Mouse (Mus musculus): ENCODE measurements around the gene Smpd3.

Gene Smpd3

GRCm38 (mm10) chr8:106337852-106338521, at the start of gene Smpd3:
Gene Smpd3 (minus strand): TSS chr8:106337988.
- in situ Hi-C loops (cut with MboI; ENCODE audit: low sequenced_read_pairs), result no loop called here

GRCm38 (mm10) chr8:106381026-106381425, 43.2 kb upstream of the Smpd3 start:
- in situ Hi-C loops (cut with MboI; ENCODE audit: low sequenced_read_pairs), result no loop called here

GRCm38 (mm10) chr8:106379357-106379756, 41.6 kb upstream of the Smpd3 start:
- in situ Hi-C loops (cut with MboI; ENCODE audit: low sequenced_read_pairs), result no loop called here

GRCm38 (mm10) chr8:106378501-106379048, 40.8 kb upstream of the Smpd3 start:
- in situ Hi-C loops (cut with MboI; ENCODE audit: low sequenced_read_pairs), result no loop called here

GRCm38 (mm10) chr8:106376862-106377261, 39.1 kb upstream of the Smpd3 start:
- in situ Hi-C loops (cut with MboI; ENCODE audit: low sequenced_read_pairs), result no loop called here

GRCm38 (mm10) chr8:106375957-106376356, 38.2 kb upstream of the Smpd3 start:
- in situ Hi-C loops (cut with MboI; ENCODE audit: low sequenced_read_pairs), result no loop called here

GRCm38 (mm10) chr8:106369069-106369468, 31.3 kb upstream of the Smpd3 start:
- in situ Hi-C loops (cut with MboI; ENCODE audit: low sequenced_read_pairs), result no loop called here

GRCm38 (mm10) chr8:106368501-106368900, 30.7 kb upstream of the Smpd3 start:
- in situ Hi-C loops (cut with MboI; ENCODE audit: low sequenced_read_pairs), result no loop called here

- in situ Hi-C loops (cut with MboI; ENCODE audit: low sequenced_read_pairs), result no loop called here
These were observed 27.0 kb upstream of the Smpd3 start for GRCm38 (mm10) chr8:106364837-106365236.

GRCm38 (mm10) chr8:106364278-106364677, 26.5 kb upstream of the Smpd3 start:
- in situ Hi-C loops (cut with MboI; ENCODE audit: low sequenced_read_pairs), result no loop called here

GRCm38 (mm10) chr8:106363321-106363720, 25.5 kb upstream of the Smpd3 start:
- in situ Hi-C loops (cut with MboI; ENCODE audit: low sequenced_read_pairs), result no loop called here

GRCm38 (mm10) chr8:106359650-106360338, 22.0 kb upstream of the Smpd3 start:
- in situ Hi-C loops (cut with MboI; ENCODE audit: low sequenced_read_pairs), result no loop called here

- in situ Hi-C loops (cut with MboI; ENCODE audit: low sequenced_read_pairs), result no loop called here
These were observed 13.3 kb upstream of the Smpd3 start for GRCm38 (mm10) chr8:106351135-106351534.

GRCm38 (mm10) chr8:106349398-106349797, 11.6 kb upstream of the Smpd3 start:
- in situ Hi-C loops (cut with MboI; ENCODE audit: low sequenced_read_pairs), result no loop called here

- in situ Hi-C loops (cut with MboI; ENCODE audit: low sequenced_read_pairs), result no loop called here
These were observed 8.3 kb upstream of the Smpd3 start for GRCm38 (mm10) chr8:106346123-106346522.

GRCm38 (mm10) chr8:106343471-106343870, 5.7 kb upstream of the Smpd3 start:
- in situ Hi-C loops (cut with MboI; ENCODE audit: low sequenced_read_pairs), result no loop called here

GRCm38 (mm10) chr8:106342828-106343227, 5.0 kb upstream of the Smpd3 start:
- in situ Hi-C loops (cut with MboI; ENCODE audit: low sequenced_read_pairs), result no loop called here

GRCm38 (mm10) chr8:106338741-106339209, 987 bp upstream of the Smpd3 start:
- in situ Hi-C loops (cut with MboI; ENCODE audit: low sequenced_read_pairs), result no loop called here

- in situ Hi-C loops (cut with MboI; ENCODE audit: low sequenced_read_pairs), result no loop called here
These were observed 1.2 kb downstream of the Smpd3 start for GRCm38 (mm10) chr8:106336561-106336960.

- in situ Hi-C loops (cut with MboI; ENCODE audit: low sequenced_read_pairs), result no loop called here
These were observed 1.8 kb downstream of the Smpd3 start for GRCm38 (mm10) chr8:106336031-106336430.

GRCm38 (mm10) chr8:106335196-106335595, 2.6 kb downstream of the Smpd3 start:
- in situ Hi-C loops (cut with MboI; ENCODE audit: low sequenced_read_pairs), result no loop called here

GRCm38 (mm10) chr8:106333346-106333745, 4.4 kb downstream of the Smpd3 start:
- in situ Hi-C loops (cut with MboI; ENCODE audit: low sequenced_read_pairs), result no loop called here
